Mouse (Mus musculus): ENCODE data around the gene Krt35.

Gene Krt35

GRCm38 (mm10) chr11:100096141-100096540, at the start of gene Krt35:
Krt35 (minus strand) TSS chr11:100096241.
- DNase-seq (ENCODE audit: low spot score in 2 of 2) = no peak

- DNase-seq (ENCODE audit: low spot score in 2 of 2) = no peak
These were observed 49.1 kb upstream of the Krt35 start for GRCm38 (mm10) chr11:100145104-100145503.

GRCm38 (mm10) chr11:100140966-100141365, 44.9 kb upstream of the Krt35 start:
- no peak for DNase-seq (ENCODE audit: low spot score in 2 of 2)

- no peak for DNase-seq (ENCODE audit: low spot score in 2 of 2)
These were observed 43.4 kb upstream of the Krt35 start for GRCm38 (mm10) chr11:100139391-100139790.

GRCm38 (mm10) chr11:100138809-100139208, 42.8 kb upstream of the Krt35 start:
- no peak for DNase-seq (ENCODE audit: low spot score in 2 of 2)

GRCm38 (mm10) chr11:100137693-100138092, 41.7 kb upstream of the Krt35 start:
- DNase-seq (ENCODE audit: low spot score in 2 of 2) = no peak

- DNase-seq (ENCODE audit: low spot score in 2 of 2) = no peak
These were observed 40.5 kb upstream of the Krt35 start for GRCm38 (mm10) chr11:100136559-100136958.

- no peak for DNase-seq (ENCODE audit: low spot score in 2 of 2)
These were observed 39.7 kb upstream of the Krt35 start, which contains the start of gene Krt15 for GRCm38 (mm10) chr11:100135731-100136130. Krt15 (minus strand) TSS chr11:100135928.

GRCm38 (mm10) chr11:100124901-100125300, 28.9 kb upstream of the Krt35 start:
- DNase-seq (ENCODE audit: low spot score in 2 of 2) = no peak

GRCm38 (mm10) chr11:100121466-100121865, 25.4 kb upstream of the Krt35 start, which contains the start of gene Krt13:
Krt13 (minus strand) TSS chr11:100121566.
- DNase-seq (ENCODE audit: low spot score in 2 of 2) = no peak

GRCm38 (mm10) chr11:100120331-100120730, 24.3 kb upstream of the Krt35 start:
- DNase-seq (ENCODE audit: low spot score in 2 of 2) = no peak

- no peak for DNase-seq (ENCODE audit: low spot score in 2 of 2)
These were observed 17.6 kb upstream of the Krt35 start for GRCm38 (mm10) chr11:100113742-100114029.

GRCm38 (mm10) chr11:100112935-100113741, 17.1 kb upstream of the Krt35 start:
- no peak for DNase-seq (ENCODE audit: low spot score in 2 of 2)

GRCm38 (mm10) chr11:100105576-100106122, 9.6 kb upstream of the Krt35 start, which contains the start of gene Krt36:
Krt36 (minus strand) TSS chr11:100105626.
- no peak for DNase-seq (ENCODE audit: low spot score in 2 of 2)

- no peak for DNase-seq (ENCODE audit: low spot score in 2 of 2)
These were observed 6.8 kb upstream of the Krt35 start for GRCm38 (mm10) chr11:100102693-100103429.

- DNase-seq (ENCODE audit: low spot score in 2 of 2) = no peak
These were observed 4.3 kb upstream of the Krt35 start for GRCm38 (mm10) chr11:100100391-100100790.

GRCm38 (mm10) chr11:100097819-100098218, 1.8 kb upstream of the Krt35 start:
- DNase-seq (ENCODE audit: low spot score in 2 of 2) = no peak

- DNase-seq (ENCODE audit: low spot score in 2 of 2) = no peak
These were observed 7.5 kb downstream of the Krt35 start for GRCm38 (mm10) chr11:100088378-100089025.

GRCm38 (mm10) chr11:100087861-100088260, 8.2 kb downstream of the Krt35 start, which contains the start of gene Krt32:
Krt32 (minus strand) TSS chr11:100088226.
- no peak for DNase-seq (ENCODE audit: low spot score in 2 of 2)

- DNase-seq (ENCODE audit: low spot score in 2 of 2) = no peak
These were observed 22.2 kb downstream of the Krt35 start for GRCm38 (mm10) chr11:100073873-100074272.

- no peak for DNase-seq (ENCODE audit: low spot score in 2 of 2)
These were observed 28.6 kb downstream of the Krt35 start for GRCm38 (mm10) chr11:100067293-100068036.

All from spleen, postnatal 14 days (tissue).